Mouse (Mus musculus): ENCODE measurements around the gene Stard10. TPM values are rescaled to one million over a fixed set of nuclear protein-coding genes. Genes with fewer than 3 reads are reported as not detected.

Gene Stard10
- polyA plus RNA-seq, 1 experiment from 2014 or later: 7.0 TPM

GRCm38 (mm10) chr7:101329606-101330005, 12.7 kb downstream of the Stard10 start:
- H3K4me2 ChIP-seq (ENCODE audit: low read depth): no peak overlapping the region
- DNase-seq (ENCODE audit: low spot score): no peak
- no peak overlapping the region for H3K4me3 ChIP-seq (ENCODE audit: low read depth, low read length)
- no peak overlapping the region for H3K27ac ChIP-seq (ENCODE audit: low read depth, low read length)
- 86% methylated on average over 4 of the region's 4 CpGs for WGBS
- no peak overlapping the region for H3K9ac ChIP-seq (ENCODE audit: low read length)
- no peaks in the 10 kb centered on the region for H3K27me3 ChIP-seq (ENCODE audit: control insufficient read depth, insufficient read depth, low read length)
- no peaks in the 10 kb centered on the region for H3K36me3 ChIP-seq (ENCODE audit: control insufficient read depth, insufficient read depth, low read length)
- H3K9me3 ChIP-seq (ENCODE audit: control insufficient read depth, low read length): no peaks in the 10 kb centered on the region
- H3K4me1 ChIP-seq (ENCODE audit: control insufficient read depth, insufficient read depth, low read length): no peaks in the 10 kb centered on the region
- no peak for ATAC-seq (ENCODE audit: insufficient read depth, low FRiP score, low TSS enrichment)

- 73% methylated on average over 10 of the region's 10 CpGs for WGBS
- ATAC-seq (ENCODE audit: insufficient read depth, low FRiP score, low TSS enrichment): no peak
- no peak overlapping the region for H3K9ac ChIP-seq (ENCODE audit: low read length)
Observed at GRCm38 (mm10) chr7:101330074-101330840, 13.4 kb downstream of the Stard10 start.

GRCm38 (mm10) chr7:101330841-101331173, 13.9 kb downstream of the Stard10 start:
- H3K36me3 ChIP-seq (ENCODE audit: control insufficient read depth, insufficient read depth, low read length): no peaks in the 10 kb centered on the region
- ATAC-seq (ENCODE audit: insufficient read depth, low FRiP score, low TSS enrichment): no peak
- 69% methylated on average over 4 of the region's 4 CpGs for WGBS

More at GRCm38 (mm10) chr7:101330074-101330840, 13.4 kb downstream of the Stard10 start:
- H3K9me3 ChIP-seq (ENCODE audit: control insufficient read depth, low read length): no peaks in the 10 kb centered on the region
- H3K36me3 ChIP-seq (ENCODE audit: control insufficient read depth, insufficient read depth, low read length): no peaks in the 10 kb centered on the region
- no peak for DNase-seq (ENCODE audit: low spot score)
- H3K4me1 ChIP-seq (ENCODE audit: control insufficient read depth, insufficient read depth, low read length): no peaks in the 10 kb centered on the region
- no peak overlapping the region for H3K4me2 ChIP-seq (ENCODE audit: low read depth)
- H3K27ac ChIP-seq (ENCODE audit: low read depth, low read length): no peak overlapping the region
- H3K27me3 ChIP-seq (ENCODE audit: control insufficient read depth, insufficient read depth, low read length): no peaks in the 10 kb centered on the region
- H3K4me3 ChIP-seq (ENCODE audit: low read depth, low read length): no peak overlapping the region

GRCm38 (mm10) chr7:101332045-101332831, 15.4 kb downstream of the Stard10 start:
- H3K27me3 ChIP-seq (ENCODE audit: control insufficient read depth, insufficient read depth, low read length): no peaks in the 10 kb centered on the region
- H3K4me3 ChIP-seq (ENCODE audit: low read depth, low read length): no peak overlapping the region
- H3K36me3 ChIP-seq (ENCODE audit: control insufficient read depth, insufficient read depth, low read length): no peaks in the 10 kb centered on the region
- H3K27ac ChIP-seq (ENCODE audit: low read depth, low read length): no peak overlapping the region
- ATAC-seq (ENCODE audit: insufficient read depth, low FRiP score, low TSS enrichment) (no peak), DNase-seq (ENCODE audit: low spot score) (no peak)
- 85% methylated on average over 5 of the region's 5 CpGs for WGBS
- no peak overlapping the region for H3K4me2 ChIP-seq (ENCODE audit: low read depth)
- H3K9me3 ChIP-seq (ENCODE audit: control insufficient read depth, low read length): no peaks in the 10 kb centered on the region
- H3K4me1 ChIP-seq (ENCODE audit: control insufficient read depth, insufficient read depth, low read length): no peaks in the 10 kb centered on the region
- H3K9ac ChIP-seq (ENCODE audit: low read length): no peak overlapping the region

More at GRCm38 (mm10) chr7:101330841-101331173, 13.9 kb downstream of the Stard10 start:
- Histone ChIP-seq H3K4me3 (ENCODE audit: low read depth, low read length) (no peak overlapping the region), H3K4me1 (ENCODE audit: control insufficient read depth, insufficient read depth, low read length) (no peaks in the 10 kb centered on the region), H3K4me2 (ENCODE audit: low read depth) (no peak overlapping the region), H3K27ac (ENCODE audit: low read depth, low read length) (no peak overlapping the region), H3K27me3 (ENCODE audit: control insufficient read depth, insufficient read depth, low read length) (no peaks in the 10 kb centered on the region), H3K9me3 (ENCODE audit: control insufficient read depth, low read length) (no peaks in the 10 kb centered on the region), H3K9ac (ENCODE audit: low read length) (no peak overlapping the region)
- DNase-seq (ENCODE audit: low spot score): no peak

GRCm38 (mm10) chr7:101335228-101335627, 18.3 kb downstream of the Stard10 start:
- no peak for DNase-seq (ENCODE audit: low spot score)
- WGBS: 88% methylated on average over 2 of the region's 2 CpGs
- H3K9me3 ChIP-seq (ENCODE audit: control insufficient read depth, low read length): no peaks in the 10 kb centered on the region

GRCm38 (mm10) chr7:101336686-101337085, 19.8 kb downstream of the Stard10 start:
- H3K27me3 ChIP-seq (ENCODE audit: control insufficient read depth, insufficient read depth, low read length): no peaks in the 10 kb centered on the region
- H3K4me2 ChIP-seq (ENCODE audit: low read depth): no peak overlapping the region
- H3K9me3 ChIP-seq (ENCODE audit: control insufficient read depth, low read length): no peaks in the 10 kb centered on the region
- H3K4me1 ChIP-seq (ENCODE audit: control insufficient read depth, insufficient read depth, low read length): no peaks in the 10 kb centered on the region
- H3K27ac ChIP-seq (ENCODE audit: low read depth, low read length): no peak overlapping the region
- no peak for ATAC-seq (ENCODE audit: insufficient read depth, low FRiP score, low TSS enrichment)
- no peak overlapping the region for H3K9ac ChIP-seq (ENCODE audit: low read length)
- 90% methylated on average over 3 of the region's 3 CpGs for WGBS
- DNase-seq (ENCODE audit: low spot score): no peak
- no peaks in the 10 kb centered on the region for H3K36me3 ChIP-seq (ENCODE audit: control insufficient read depth, insufficient read depth, low read length)
- no peak overlapping the region for H3K4me3 ChIP-seq (ENCODE audit: low read depth, low read length)

More at GRCm38 (mm10) chr7:101335228-101335627, 18.3 kb downstream of the Stard10 start:
- Histone ChIP-seq H3K27ac (ENCODE audit: low read depth, low read length) (no peak overlapping the region), H3K4me2 (ENCODE audit: low read depth) (no peak overlapping the region), H3K27me3 (ENCODE audit: control insufficient read depth, insufficient read depth, low read length) (no peaks in the 10 kb centered on the region), H3K36me3 (ENCODE audit: control insufficient read depth, insufficient read depth, low read length) (no peaks in the 10 kb centered on the region), H3K4me1 (ENCODE audit: control insufficient read depth, insufficient read depth, low read length) (no peaks in the 10 kb centered on the region), H3K9ac (ENCODE audit: low read length) (no peak overlapping the region), H3K4me3 (ENCODE audit: low read depth, low read length) (no peak overlapping the region)
- ATAC-seq (ENCODE audit: insufficient read depth, low FRiP score, low TSS enrichment): no peak

GRCm38 (mm10) chr7:101337401-101337800, 20.5 kb downstream of the Stard10 start:
- DNase-seq (ENCODE audit: low spot score): no peak
- Histone ChIP-seq H3K27me3 (ENCODE audit: control insufficient read depth, insufficient read depth, low read length) (no peaks in the 10 kb centered on the region), H3K4me1 (ENCODE audit: control insufficient read depth, insufficient read depth, low read length) (no peaks in the 10 kb centered on the region), H3K4me3 (ENCODE audit: low read depth, low read length) (no peak overlapping the region), H3K36me3 (ENCODE audit: control insufficient read depth, insufficient read depth, low read length) (no peaks in the 10 kb centered on the region), H3K9ac (ENCODE audit: low read length) (no peak overlapping the region), H3K4me2 (ENCODE audit: low read depth) (no peak overlapping the region), H3K9me3 (ENCODE audit: control insufficient read depth, low read length) (no peaks in the 10 kb centered on the region), H3K27ac (ENCODE audit: low read depth, low read length) (no peak overlapping the region)
- WGBS: 85% methylated on average over 3 of the region's 3 CpGs
- ATAC-seq (ENCODE audit: insufficient read depth, low FRiP score, low TSS enrichment): no peak

- Histone ChIP-seq H3K36me3 (ENCODE audit: control insufficient read depth, insufficient read depth, low read length) (no peaks in the 10 kb centered on the region), H3K4me3 (ENCODE audit: low read depth, low read length) (no peak overlapping the region), H3K4me2 (ENCODE audit: low read depth) (no peak overlapping the region), H3K27me3 (ENCODE audit: control insufficient read depth, insufficient read depth, low read length) (no peaks in the 10 kb centered on the region), H3K9me3 (ENCODE audit: control insufficient read depth, low read length) (no peaks in the 10 kb centered on the region), H3K9ac (ENCODE audit: low read length) (no peak overlapping the region), H3K27ac (ENCODE audit: low read depth, low read length) (no peak overlapping the region), H3K4me1 (ENCODE audit: control insufficient read depth, insufficient read depth, low read length) (no peaks in the 10 kb centered on the region)
- WGBS: 79% methylated on average over 6 of the region's 6 CpGs
- ATAC-seq (ENCODE audit: insufficient read depth, low FRiP score, low TSS enrichment) (no peak), DNase-seq (ENCODE audit: low spot score) (no peak)
Observed at GRCm38 (mm10) chr7:101341405-101341804, 24.5 kb downstream of the Stard10 start.
